Mouse (Mus musculus) neutrophil, adult 65 days (primary cell): ENCODE data around the gene Ralgapa1. TPM values are rescaled to one million over a fixed set of nuclear protein-coding genes. Genes with fewer than 3 reads are reported as not detected.

Experiments used
- total RNA-seq: library from RNA; stranded (reverse); gene quantifications from 2 replicates; pipeline ENCODE4 v1.2.4, GENCODE M21; 2023

Ralgapa1 gene
- total RNA-seq, result 74.8 and 106 TPM in 2 replicates

GRCm38 (mm10) chr12:55820661-55821314, at the start of gene Ralgapa1:
Gene Ralgapa1, minus strand, starts transcription at chr12:55821167.

GRCm38 (mm10) chr12:55836199-55836951, 15.4 kb upstream of the Ralgapa1 start, which contains the start of gene Brms1l:
Gene Brms1l, plus strand, starts transcription at chr12:55836324.

GRCm38 (mm10) chr12:55598887-55599561, 221.9 kb downstream of the Ralgapa1 start, which contains the start of gene Insm2:
Gene Insm2, plus strand, starts transcription at chr12:55599427.

GRCm38 (mm10) chr12:55565206-55565605, 255.8 kb downstream of the Ralgapa1 start, which contains the start of gene Aldoart2:
Gene Aldoart2, plus strand, starts transcription at chr12:55565239.

Other genes with a start within 250 kb of the Ralgapa1 start
- not detected in 2 replicates for gene Insm2, start 221.7 kb downstream of the Ralgapa1 start, total RNA-seq
- 4.8 and 8.7 TPM in 2 replicates for gene Brms1l, start 15.2 kb upstream of the Ralgapa1 start, total RNA-seq